Mouse (Mus musculus) neural tube, embryonic 12.5 days (tissue): ENCODE results near the gene Scamp4. TPM values are rescaled to one million over a fixed set of nuclear protein-coding genes. Genes with fewer than 3 reads are reported as not detected.

Experiments
- ATAC-seq: fragments of 200-750 bp; cut with Nextera tagmentation; 2 replicates; pipeline ENCODE4 v1.8.0; 2017; ENCODE audit warnings: low read depth, mild to moderate bottlenecking, moderate TSS enrichment, moderate library complexity; ENCODE audit not compliant: low FRiP score
- H3K27ac ChIP-seq: fragments of 300-500 bp; sonication (generic); 2 replicates; pipeline ENCODE4 v1.5.1; 2016
- H3K27me3 ChIP-seq: fragments of 300-500 bp; sonication (generic); replicated peaks from 2 replicates; pipeline ENCODE4 v1.6.1; 2016; ENCODE audit warnings: mild to moderate bottlenecking
- H3K36me3 ChIP-seq: fragments of 300-500 bp; sonication (generic); 2 replicates; pipeline ENCODE4 v1.6.1; 2016; ENCODE audit warnings: mild to moderate bottlenecking
- H3K4me1 ChIP-seq: fragments of 300-500 bp; sonication (generic); 2 replicates; pipeline ENCODE4 v1.6.1; 2016
- H3K4me2 ChIP-seq: fragments of 300-500 bp; sonication (generic); replicated peaks from 2 replicates; pipeline ENCODE4 v1.6.1; 2016; ENCODE audit warnings: mild to moderate bottlenecking
- H3K4me3 ChIP-seq: fragments of 300-500 bp; sonication (generic); 2 replicates; pipeline ENCODE4 v1.5.1; 2016
- H3K9ac ChIP-seq: fragments of 300-500 bp; sonication (generic); 2 replicates; pipeline ENCODE4 v1.6.1; 2016; ENCODE audit warnings: mild to moderate bottlenecking
- H3K9me3 ChIP-seq: fragments of 300-500 bp; sonication (generic); 2 replicates; pipeline ENCODE4 v1.6.1; 2016; ENCODE audit warnings: mild to moderate bottlenecking
- WGBS: fragments of 180-500 bp; shearing (Covaris S2); methylation state at CpG from one replicate; pipeline ENCODE4 v1.1.7; 2016; 5-methylcytosine and 5-hydroxymethylcytosine counted together
- microRNA-seq: library from miRNA; unstranded; fragments of <30 nt; microRNA quantifications from one replicate; pipeline ENCODE4, GENCODE M21; 2017
- polyA plus RNA-seq: library from polyadenylated mRNA; unstranded; fragments of >200 nt; fragmentation: Nextera tagmentation; extraction: Ambion mirVana; gene quantifications from 2 replicates; pipeline ENCODE4 v1.2.1, GENCODE M21; 2016

Scamp4 gene
- polyA plus RNA-seq, 1 experiment from 2014 or later = 63.9 TPM

DNA sequence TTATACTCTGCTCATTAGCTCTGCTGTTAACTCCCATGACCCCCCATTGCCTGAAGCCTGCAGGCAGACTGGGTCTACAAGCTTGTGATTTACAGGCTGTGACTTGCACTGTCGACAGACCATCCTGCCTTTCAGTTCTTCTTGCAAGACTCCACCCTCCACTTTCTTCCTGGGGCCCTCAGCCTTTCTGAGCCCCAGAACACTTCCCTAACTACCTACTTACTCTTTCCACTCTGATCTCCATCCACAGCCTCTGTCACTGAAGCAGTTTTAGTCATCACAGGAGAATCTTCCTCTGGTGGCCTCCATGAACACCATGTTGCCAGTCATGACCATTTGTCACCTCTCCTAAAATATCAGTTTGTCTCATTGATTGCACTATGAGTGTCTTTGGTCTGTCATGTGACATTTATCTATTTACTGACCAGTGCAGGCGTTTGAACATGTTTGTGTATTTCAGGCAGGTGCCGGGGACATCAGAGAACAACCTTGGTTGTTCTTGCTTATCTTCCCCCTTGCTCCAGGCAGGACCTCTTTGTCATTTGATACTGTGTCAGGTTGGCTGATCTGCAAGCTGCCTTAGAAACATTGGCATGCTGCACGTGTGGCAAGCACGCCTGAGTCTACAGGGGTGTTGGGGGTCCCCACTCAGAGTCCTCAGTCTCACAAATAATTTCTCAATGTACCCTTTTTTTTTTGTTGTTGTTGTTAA is 61.0 kb downstream of the Scamp4 start:
- Histone ChIP-seq H3K4me1 (peaks cover 21% of the 10 kb centered on the region), H3K9me3 (no peaks in the 10 kb centered on the region), H3K27me3 (no peaks in the 10 kb centered on the region), H3K9ac (no peak overlapping the region), H3K27ac (no peak overlapping the region), H3K36me3 (peaks cover 34% of the 10 kb centered on the region), H3K4me2 (no peak overlapping the region), H3K4me3 (no peak overlapping the region)
- ATAC-seq = no peak
- WGBS = 56% methylated on average over 5 of the region's 5 CpGs

DNA sequence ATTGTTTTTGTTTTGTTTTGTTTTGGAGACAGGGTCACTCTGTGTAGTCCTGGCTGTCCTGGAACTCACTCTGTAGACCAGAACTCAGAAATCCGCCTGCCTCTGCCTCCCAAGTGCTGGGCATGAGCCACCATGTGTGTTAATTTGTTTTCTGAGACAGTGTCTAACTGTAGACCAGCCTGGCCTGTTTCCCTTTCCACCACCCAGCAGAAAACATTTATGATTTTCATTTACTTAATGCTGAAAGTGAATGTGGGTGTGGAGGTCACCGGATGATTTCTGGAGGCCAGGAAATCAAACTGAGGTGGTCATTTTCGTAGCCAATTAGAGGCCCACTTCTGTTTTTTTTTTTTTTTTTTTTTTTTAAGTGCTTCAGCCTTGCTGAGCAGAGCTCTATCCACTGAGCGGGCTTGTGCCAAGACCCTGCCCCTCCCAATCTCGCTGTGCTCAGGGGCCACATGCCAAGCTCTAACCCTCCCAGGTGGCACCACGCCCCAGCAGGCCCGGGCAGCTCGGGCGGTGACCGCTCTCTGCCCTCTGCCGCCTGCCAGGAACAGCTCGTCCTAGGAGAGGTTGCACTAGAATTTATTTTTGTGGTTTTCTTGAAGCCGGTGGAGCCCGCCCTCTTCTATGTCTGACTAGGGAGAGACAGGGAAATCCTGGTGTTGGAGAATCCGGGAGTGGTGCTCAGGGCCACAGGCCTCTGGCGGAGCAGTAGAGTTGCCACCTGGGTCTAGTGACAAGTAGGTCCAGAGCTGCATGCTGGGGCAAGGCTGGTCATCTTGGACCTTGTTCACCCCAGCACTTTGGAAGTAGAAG is 61.7 kb downstream of the Scamp4 start:
- 47% methylated on average over 16 of the region's 16 CpGs for WGBS
- Histone ChIP-seq H3K4me2 (peak overlapping the region; percentile 16; the same call in 1 of the 2 replicates), H3K4me1 (peaks cover 21% of the 10 kb centered on the region), H3K9me3 (no peaks in the 10 kb centered on the region), H3K4me3 (no peak overlapping the region), H3K27ac (no peak overlapping the region), H3K9ac (no peak overlapping the region), H3K27me3 (no peaks in the 10 kb centered on the region), H3K36me3 (peaks cover 42% of the 10 kb centered on the region)
- no peak for ATAC-seq

DNA sequence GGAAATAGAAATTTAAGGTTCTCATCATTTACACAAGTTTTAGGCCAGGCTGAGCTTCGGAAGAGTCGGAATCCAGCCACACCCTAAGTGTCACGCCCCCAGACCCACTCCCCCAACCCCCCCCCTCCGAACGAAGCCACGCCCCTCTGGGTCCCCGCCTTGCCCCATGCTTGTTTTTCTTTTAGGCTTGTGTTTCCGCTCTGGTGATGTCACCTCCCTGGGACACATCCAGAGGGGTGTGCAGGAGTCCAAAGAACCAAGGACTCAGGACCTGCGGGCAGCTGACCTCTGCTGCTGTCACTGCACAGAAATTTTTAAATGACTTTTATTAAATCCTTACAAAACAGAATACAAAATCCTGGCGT is 62.3 kb downstream of the Scamp4 start:
- Histone ChIP-seq H3K27me3 (no peaks in the 10 kb centered on the region), H3K4me1 (peaks cover 21% of the 10 kb centered on the region), H3K9me3 (no peaks in the 10 kb centered on the region), H3K27ac (no peak overlapping the region), H3K9ac (no peak overlapping the region), H3K36me3 (peaks cover 48% of the 10 kb centered on the region), H3K4me3 (no peak overlapping the region), H3K4me2 (peak overlapping the region; percentile 16; the same call in 1 of the 2 replicates)
- WGBS = 18% methylated on average over 10 of the region's 10 CpGs
- ATAC-seq = no peak

Small RNA genes within 50 kb of the gene (microRNA-seq; reads per million reads assigned to microRNA genes)
- not detected for gene Mir6912

Other genes with a start within 250 kb of the Scamp4 start
- 0.29 and 0.49 TPM in 2 replicates for gene Plk5, start 246.4 kb upstream of the Scamp4 start, polyA plus RNA-seq
- 23.6 and 26.5 TPM in 2 replicates for gene Mex3d, start 215.2 kb upstream of the Scamp4 start, polyA plus RNA-seq
- 304 and 314 TPM in 2 replicates for gene Mbd3, start 203.3 kb upstream of the Scamp4 start, polyA plus RNA-seq
- gene Uqcr11, start 196.0 kb upstream of the Scamp4 start, polyA plus RNA-seq = 436 and 478 TPM in 2 replicates
- 156 and 166 TPM in 2 replicates for gene Tcf3, start 169.2 kb upstream of the Scamp4 start, polyA plus RNA-seq
- gene Onecut3, start 108.0 kb upstream of the Scamp4 start, polyA plus RNA-seq = 1.0 and 1.2 TPM in 2 replicates
- 1.0 TPM in 2 replicates for gene Atp8b3, start 63.7 kb upstream of the Scamp4 start, polyA plus RNA-seq
- gene Rexo1, start 41.3 kb upstream of the Scamp4 start, polyA plus RNA-seq = 35.6 and 35.9 TPM in 2 replicates
- 7.3 and 7.5 TPM in 2 replicates for gene Klf16, start 25.6 kb upstream of the Scamp4 start, polyA plus RNA-seq
- 126 and 127 TPM in 2 replicates for gene Abhd17a, start 12.5 kb upstream of the Scamp4 start, polyA plus RNA-seq
- 5.4 and 6.7 TPM in 2 replicates for gene Adat3, start within 50 bp of the Scamp4 start, polyA plus RNA-seq
- gene Gm49322, start 3.1 kb downstream of the Scamp4 start, polyA plus RNA-seq = 3.6 and 6.0 TPM in 2 replicates
- 173 and 192 TPM in 2 replicates for gene Csnk1g2, start 20.0 kb downstream of the Scamp4 start, polyA plus RNA-seq
- 92.8 and 100 TPM in 2 replicates for gene Btbd2, start 54.2 kb downstream of the Scamp4 start, polyA plus RNA-seq
- gene Mknk2, start 75.2 kb downstream of the Scamp4 start, polyA plus RNA-seq = 86.5 and 88.5 TPM in 2 replicates
- 59.4 and 61.5 TPM in 2 replicates for gene Mob3a, start 99.1 kb downstream of the Scamp4 start, polyA plus RNA-seq
- gene Izumo4, start 99.3 kb downstream of the Scamp4 start, polyA plus RNA-seq = 28.6 and 29.3 TPM in 2 replicates
- 93.9 and 95.1 TPM in 2 replicates for gene Ap3d1, start 139.4 kb downstream of the Scamp4 start, polyA plus RNA-seq
- 26.3 and 26.5 TPM in 2 replicates for gene Dot1l, start 152.3 kb downstream of the Scamp4 start, polyA plus RNA-seq
- 66.8 and 72.4 TPM in 2 replicates for gene Sf3a2, start 195.3 kb downstream of the Scamp4 start, polyA plus RNA-seq
- gene Plekhj1, start 195.8 kb downstream of the Scamp4 start, polyA plus RNA-seq = 155 TPM in 2 replicates
- gene Amh, start 202.4 kb downstream of the Scamp4 start, polyA plus RNA-seq = not detected in 2 replicates
- gene Jsrp1, start 210.6 kb downstream of the Scamp4 start, polyA plus RNA-seq = 1.4 and 1.6 TPM in 2 replicates
- 1,342 and 1,429 TPM in 2 replicates for gene Oaz1, start 223.8 kb downstream of the Scamp4 start, polyA plus RNA-seq
- gene Lingo3, start 241.2 kb downstream of the Scamp4 start, polyA plus RNA-seq = 0.65 and 1.3 TPM in 2 replicates